Mouse (Mus musculus) thymus, postnatal 0 days (tissue): Measurements from ENCODE around the gene Tcea3. TPM values are rescaled to one million over a fixed set of nuclear protein-coding genes. Genes with fewer than 3 reads are reported as not detected.

ENCODE experiments used
- DNase-seq: peaks from one replicate; pipeline ENCODE4 v3.0.0-alpha.2; 2015; ENCODE audit warnings: low spot score
- polyA plus RNA-seq: library from polyadenylated mRNA; unstranded; fragments of >200 nt; fragmentation: Nextera tagmentation; extraction: Ambion mirVana; gene quantifications from 2 replicates; pipeline ENCODE4 v1.2.1, GENCODE M21; 2015

Gene Tcea3
- polyA plus RNA-seq, result 1.2 TPM in 2 replicates

DNA sequence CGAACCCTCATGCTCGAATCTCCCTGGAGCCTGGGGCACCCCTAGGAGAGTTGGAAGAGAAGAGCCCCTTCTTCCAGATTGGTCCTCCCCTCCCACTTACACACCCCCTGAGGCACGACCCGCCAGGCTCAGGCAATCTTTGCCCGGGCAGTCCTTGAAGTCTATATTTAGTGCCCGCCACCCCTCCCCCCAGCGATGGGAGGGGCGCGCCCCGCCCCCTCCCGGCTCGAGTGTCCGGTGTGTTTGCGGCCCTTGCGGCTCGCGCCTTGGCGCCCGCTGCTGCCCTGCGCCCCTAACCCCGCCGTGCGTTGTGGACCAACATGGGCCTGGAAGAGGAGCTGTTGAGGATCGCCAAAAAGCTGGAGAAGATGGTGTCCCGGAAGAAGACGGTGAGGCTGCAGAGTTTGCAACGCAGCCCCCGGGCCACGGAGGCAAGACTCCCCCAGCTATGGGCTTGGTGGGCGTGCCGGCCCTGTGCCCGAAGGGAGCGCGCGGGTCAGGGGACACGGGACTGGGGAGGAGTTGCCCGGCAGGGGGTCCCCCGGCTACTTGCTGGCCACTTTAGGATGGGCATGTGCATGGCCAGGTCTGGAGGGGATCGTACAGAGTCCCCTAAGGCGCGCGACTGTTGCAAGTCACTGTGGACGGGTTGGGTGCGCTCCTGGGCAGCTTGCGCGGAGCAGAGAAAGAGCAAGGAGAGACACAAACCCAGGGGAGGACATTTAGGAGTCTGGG, at the start of gene Tcea3:
Tcea3 (plus strand) TSS at position 1 of the 735 bp plus-strand sequence.
- no peak for DNase-seq

DNA sequence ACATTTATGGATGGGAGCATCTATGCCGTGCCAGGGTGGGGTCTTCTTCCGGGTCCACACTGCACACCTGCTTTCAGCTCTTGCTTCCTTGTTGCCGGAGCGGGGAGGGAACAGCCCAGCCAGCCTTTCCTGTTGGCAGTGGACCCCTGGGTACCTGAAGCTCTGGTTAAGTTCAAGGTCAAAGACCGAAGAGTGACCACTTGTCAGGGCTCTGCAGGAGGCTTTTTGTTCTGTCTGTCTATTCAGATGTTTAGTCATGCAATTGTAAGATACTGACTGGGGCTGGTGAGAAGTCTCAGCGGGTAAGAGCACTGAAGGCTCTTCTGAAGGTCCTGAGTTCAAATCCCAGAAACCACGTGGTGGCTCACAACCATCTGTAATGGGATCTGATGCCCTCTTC, 48.7 kb upstream of the Tcea3 start:
- DNase-seq, result no peak

DNA sequence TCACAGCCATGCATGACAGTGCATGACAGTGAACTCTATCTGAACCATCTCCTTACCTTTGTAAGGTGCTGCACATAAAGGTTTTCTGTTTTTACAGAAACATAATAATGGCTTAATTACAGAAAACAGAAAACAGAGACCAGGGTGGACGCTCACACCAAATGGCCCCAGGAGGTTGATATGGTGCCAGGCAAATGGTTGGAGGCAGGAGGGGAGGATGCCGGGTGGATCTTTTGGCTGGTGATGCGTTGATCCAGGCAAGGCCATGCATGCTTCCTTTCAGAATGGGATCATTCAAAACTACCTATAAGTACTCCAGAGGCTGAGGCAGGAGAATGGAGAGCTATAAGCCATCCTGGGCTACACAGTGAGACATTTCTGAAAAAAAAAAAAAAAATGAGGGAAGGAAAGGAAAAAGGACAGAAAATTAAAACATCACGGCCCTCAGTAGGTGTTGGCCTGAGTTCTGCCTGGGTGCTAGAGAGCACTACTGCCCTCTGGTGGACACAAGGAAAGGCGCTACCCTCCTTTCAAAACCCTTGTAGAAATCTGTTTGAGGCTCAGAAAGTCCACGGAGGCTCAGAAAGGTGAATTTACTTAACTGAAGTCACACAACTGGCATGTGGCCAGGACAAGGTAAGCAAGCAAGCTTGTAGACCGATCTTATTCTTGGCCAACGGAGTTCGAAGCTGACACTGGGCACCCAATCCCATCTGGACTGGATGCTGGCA, 47.8 kb upstream of the Tcea3 start:
- DNase-seq, result peak; percentile 75

DNA sequence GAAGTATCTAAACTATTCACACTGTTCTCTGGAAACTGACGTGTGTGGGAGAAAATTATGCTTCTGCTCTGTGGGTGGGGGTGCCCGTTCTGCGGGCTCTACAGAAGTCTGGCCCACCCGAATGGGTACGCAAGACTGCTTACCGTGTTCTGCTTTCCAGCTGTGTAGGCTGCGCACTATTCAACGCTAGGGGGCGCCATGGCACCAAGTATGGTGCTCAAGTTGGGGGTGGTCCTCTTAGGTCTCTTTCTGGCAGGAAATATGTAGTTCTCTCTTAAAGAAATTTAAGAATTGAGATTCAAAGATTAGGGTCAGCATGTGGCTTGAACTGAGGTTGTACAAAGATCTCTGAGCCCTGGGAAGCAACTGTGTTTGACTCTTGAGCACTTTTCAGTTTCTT, 45.0 kb upstream of the Tcea3 start:
- peak; percentile 88 for DNase-seq

DNA sequence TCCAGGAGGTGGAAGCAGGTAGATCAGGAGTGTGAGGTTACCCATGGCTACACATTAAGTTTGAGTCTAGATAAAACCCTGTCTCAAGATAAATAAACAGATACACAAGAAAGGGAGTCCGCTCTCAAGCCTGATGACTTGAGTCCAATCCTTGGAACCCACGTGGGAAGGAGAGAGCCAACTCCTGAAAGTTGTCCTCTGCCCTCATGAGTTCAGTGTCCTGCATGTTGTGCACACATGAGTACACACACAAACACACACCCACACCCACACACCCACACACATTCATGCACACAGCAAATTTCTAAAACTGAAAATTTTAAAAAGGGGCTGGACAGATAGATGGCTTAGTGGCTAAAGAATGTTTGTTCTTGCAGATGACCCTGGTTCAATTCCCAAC, 42.8 kb upstream of the Tcea3 start:
- DNase-seq, result no peak

- peak; percentile 89 for DNase-seq
These were observed 41.3 kb upstream of the Tcea3 start, which contains the start of gene Asap3 for GRCm38 (mm10) chr4:136206033-136206893. TSS of gene Asap3 (plus strand) at chr4:136206365.

- no peak for DNase-seq
These were observed 40.6 kb upstream of the Tcea3 start for GRCm38 (mm10) chr4:136206943-136207342.

DNA sequence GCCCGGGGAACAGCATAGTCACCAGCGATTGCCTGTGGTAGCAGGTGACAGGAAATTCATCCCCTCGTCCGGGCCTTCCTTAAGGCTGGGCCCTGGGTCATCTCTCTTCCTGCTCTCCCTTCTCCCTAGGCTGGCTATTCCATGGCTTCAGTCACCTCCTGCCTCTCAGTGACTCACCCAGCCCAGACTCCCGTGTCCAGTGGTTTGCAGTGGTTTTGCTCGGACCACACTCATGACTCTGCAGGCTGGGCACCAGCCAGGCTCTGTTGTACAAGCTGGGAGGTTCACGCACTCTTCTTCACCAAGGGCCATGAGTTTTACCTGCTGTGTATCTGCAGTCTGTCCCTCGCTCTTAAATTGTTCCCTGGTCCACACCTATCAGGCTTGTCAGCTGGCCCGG, 36.6 kb upstream of the Tcea3 start:
- DNase-seq, result no peak

DNA sequence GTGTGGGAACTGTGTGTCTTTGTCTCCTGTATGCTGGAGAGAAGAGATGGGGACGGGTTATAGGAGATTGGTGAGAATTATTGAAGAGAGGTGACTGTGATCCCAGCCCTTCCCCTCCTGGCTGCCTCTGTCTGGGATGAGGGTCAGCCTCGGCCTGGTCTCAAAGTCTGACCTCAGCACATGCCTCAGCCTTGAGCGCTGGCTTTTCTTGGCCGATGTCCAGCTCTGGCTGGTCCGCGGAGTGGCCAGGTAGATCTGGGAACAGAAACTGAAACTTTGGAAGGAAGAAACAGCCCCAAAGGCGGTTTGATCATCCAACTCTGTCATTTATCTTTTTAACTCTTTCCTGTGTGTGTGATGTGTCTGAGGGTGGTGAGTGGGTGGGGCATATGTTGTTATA, 33.9 kb upstream of the Tcea3 start:
- DNase-seq, result no peak

- DNase-seq, result no peak
These were observed 32.7 kb upstream of the Tcea3 start for GRCm38 (mm10) chr4:136214828-136215227.

- no peak for DNase-seq
These were observed 32.0 kb upstream of the Tcea3 start for GRCm38 (mm10) chr4:136215576-136215975.

DNA sequence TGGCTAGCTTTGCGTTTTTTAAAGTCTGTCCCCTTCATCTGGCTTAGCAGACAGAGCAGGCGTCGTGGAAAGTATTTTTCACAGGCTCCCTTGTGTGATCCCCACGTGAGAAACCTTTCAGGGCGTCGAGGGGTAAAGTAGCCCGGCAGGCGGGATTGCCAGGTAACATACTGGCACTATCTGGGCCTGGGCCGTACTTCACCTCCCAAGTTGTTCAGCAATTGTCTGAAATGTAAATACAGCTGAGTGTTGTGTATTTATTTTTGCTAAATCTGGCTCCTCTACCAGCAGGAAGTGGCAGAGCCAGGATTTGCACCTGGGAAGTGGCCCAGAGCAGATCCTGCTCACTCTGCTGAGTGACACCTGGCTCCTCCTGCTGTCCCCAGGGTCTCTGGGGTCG, 30.5 kb upstream of the Tcea3 start:
- DNase-seq, result no peak

DNA sequence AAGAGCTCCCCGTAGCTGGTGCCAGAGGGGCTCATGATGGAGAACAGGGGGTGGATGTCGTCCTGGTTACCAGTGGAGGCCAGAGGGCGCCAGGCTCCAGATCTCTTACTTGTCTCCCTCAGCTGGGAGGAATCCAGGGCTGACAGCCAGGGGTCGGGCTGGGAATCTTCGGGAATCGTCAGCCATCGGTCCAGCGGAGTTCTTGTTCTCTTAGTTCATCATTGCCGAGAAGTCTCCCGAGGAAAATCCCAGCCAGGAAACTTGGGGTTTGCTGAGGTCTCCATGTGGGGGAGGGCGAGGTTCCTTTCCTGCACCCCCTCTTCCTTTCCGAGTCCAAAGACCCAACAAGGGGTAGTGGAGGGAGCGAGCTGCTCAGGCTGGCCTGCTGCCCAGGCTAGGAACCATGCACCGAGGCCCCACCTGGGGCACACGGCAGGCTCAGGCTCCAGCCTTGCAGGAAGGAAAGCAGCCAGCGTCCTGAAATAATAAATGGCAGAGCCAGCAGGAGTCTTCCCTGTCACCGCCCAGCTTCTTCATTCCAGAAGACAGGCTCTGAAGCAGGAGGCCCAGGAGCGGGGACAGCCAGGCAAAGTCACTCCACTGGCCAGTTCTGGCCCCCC, 28.8 kb upstream of the Tcea3 start:
- DNase-seq, result no peak

- DNase-seq, result no peak
These were observed 27.3 kb upstream of the Tcea3 start for GRCm38 (mm10) chr4:136220133-136220775.

DNA sequence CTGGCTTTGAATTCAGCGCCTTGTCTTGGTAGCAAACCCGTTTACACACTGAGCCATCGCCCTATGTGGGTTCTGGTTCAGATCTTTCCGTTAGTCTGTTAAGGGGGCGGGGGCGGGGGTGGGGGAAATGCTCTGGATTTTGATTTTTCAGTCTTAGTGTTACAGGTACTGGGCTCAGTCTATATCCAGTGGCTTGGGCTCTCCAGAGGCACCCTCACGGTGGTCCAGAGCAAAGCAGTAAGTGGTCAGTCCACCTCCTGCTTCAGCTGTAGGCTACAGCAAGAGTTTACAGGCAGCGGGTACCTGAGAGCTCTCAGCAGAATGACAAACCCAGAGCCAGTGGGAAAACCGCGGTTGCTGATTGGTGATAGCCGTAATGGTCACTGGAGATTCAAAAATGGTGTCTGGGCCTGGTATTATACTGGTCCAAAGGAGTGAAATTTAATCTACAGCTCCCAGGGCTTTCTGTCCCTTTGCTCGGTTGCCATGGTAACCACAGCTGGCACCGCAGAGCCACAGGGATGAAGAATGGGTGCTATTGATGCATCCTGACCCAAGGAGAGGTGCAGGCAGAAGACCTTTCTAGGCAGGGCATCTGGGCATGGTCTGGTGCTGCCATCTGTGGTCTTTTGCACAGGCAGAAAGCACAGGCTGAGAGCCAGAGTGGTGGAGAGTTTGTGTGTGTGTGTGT, 23.8 kb upstream of the Tcea3 start:
- DNase-seq, result no peak

DNA sequence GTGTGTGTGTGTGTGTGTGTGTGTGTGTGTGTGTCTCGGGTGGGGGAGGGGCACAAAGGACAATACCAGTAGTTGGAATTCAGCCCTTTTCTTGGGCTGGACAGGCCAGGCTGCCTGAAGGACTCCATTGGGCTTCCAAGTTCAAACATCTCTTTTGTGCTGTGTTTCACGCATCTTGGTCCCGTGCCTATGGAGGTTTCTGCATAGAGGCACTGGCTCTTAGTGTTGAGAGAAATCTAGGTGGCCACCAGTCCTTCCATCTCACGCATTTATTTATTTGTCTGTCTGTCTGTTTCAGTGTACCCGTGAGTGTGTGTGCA, 23.3 kb upstream of the Tcea3 start:
- DNase-seq, result no peak

DNA sequence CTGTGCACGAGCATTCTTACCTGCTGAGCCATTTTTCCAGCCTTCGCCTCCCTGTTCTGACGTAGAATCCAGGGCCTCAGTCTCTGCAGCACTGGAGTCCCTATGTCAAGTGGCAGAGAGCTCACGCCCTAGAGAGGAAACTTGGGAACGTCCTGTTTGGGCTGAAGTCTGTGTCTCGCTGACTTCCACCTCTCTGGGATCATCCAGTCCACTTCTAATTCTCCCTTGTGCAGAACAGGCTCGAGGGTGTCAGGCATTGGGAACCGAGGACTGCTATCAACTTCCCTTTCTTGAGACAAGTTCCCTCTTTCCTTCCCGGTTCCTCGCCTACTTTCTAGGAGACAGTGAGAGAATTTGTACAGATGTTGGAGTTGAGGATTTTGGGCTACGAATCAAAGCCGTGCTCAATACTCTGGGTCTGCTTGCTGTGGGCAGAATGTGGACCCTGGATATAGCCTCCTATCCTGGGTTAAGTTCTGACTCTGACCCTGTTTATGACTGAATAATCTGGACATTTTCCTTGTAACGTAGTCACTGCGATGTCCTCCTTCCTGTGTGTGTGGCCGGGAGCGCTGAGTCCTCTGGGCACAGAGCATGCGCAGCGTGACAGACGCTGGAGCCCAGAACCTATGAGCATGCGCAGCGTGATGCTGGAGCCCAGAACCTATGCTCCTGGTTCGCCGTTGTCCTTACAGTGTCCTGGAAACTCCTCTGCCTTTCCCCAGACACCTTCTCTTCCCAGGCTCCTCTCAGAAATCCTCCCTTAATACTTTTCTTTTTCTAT, 22.7 kb upstream of the Tcea3 start:
- no peak for DNase-seq

- DNase-seq, result no peak
These were observed 20.1 kb upstream of the Tcea3 start for GRCm38 (mm10) chr4:136227408-136227807.

DNA sequence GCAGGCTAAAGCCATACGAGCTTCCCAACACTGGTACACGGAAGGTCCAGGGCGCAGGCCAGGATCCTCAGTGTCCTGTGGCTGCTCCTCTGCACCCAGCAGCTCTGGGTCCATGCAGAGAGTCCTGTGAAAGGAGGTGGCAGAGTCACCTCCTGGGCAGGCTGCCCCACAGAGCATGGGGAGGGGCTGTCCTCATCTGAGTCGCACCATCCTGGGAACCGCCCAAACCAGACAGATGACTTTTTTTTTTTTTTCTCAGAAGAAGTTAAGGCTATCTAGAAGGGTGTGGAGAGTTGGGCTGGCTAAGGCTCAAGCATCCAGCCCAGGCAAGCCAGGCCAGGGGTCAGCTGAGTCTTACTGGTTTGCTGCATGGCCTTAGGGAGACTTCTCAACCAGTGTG, 18.9 kb upstream of the Tcea3 start:
- DNase-seq, result no peak

- DNase-seq, result no peak
These were observed 8.9 kb upstream of the Tcea3 start for GRCm38 (mm10) chr4:136238669-136239068.
